Mouse (Mus musculus): ENCODE results near the gene Gm28047. TPM values are rescaled to one million over a fixed set of nuclear protein-coding genes. Genes with fewer than 3 reads are reported as not detected.
"Not testable (repeated sequence)": the region's sequence is repeated elsewhere in the genome, so short reads cannot be mapped to it uniquely, and the experiment has no call there.

The Gm28047 gene
- polyA plus RNA-seq, 1 experiment from 2014 or later, result not detected

DNA sequence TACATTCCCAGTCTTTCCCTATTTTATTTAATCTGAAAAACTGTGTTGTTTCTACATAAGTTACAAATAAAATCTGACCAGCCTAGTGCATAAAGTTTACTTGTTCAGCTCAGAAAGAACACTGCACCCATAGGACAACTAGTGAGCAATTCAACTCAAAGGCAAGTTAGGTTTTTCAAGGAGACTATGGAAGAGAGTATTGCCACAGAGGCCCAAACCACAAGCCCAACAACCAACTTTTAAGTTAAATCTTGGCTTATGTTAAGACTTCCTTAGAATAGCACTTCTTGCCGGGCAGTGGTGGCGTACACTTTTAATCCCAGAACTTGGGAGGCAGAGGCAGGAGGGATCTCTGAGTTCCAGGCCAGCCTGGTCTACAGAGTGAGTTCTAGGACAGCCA, 8.7 kb downstream of the Gm28047 start:
- no peaks in the 10 kb centered on the region for H3K9me3 ChIP-seq (replicated peaks)
- peaks cover 14% of the 10 kb centered on the region for H3K4me1 ChIP-seq
- no peak overlapping the region for H3K9ac ChIP-seq
- peaks cover 16% of the 10 kb centered on the region for H3K36me3 ChIP-seq
- WGBS (ENCODE audit: insufficient replicate concordance), result 79% methylated on average over 2 of the region's 2 CpGs
- H3K4me3 ChIP-seq, result no peak overlapping the region
- H3K27ac ChIP-seq, result no peak overlapping the region
- no peaks in the 10 kb centered on the region for H3K27me3 ChIP-seq (replicated peaks)
- no peak for ATAC-seq
- H3K4me2 ChIP-seq, result no peak overlapping the region

DNA sequence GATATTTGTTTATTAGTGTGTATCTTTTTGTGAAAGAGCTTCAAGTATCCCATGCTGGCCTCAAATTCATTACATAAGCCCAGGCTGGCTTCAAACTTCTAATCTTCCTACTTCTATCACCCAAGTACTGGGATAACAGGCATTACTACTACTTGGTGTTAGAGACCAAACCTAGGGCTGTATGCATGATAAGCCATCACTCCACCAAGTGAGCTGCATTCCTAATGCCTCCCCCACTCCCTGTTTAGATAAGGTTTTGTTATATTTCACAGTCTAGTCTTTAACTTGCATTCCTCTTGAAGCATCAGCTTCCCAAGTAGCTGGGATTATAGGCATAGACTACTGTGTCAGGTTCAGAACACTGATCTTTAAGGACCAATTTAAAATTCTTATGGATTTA, 10.6 kb downstream of the Gm28047 start:
- Histone ChIP-seq H3K9ac (no peak overlapping the region), H3K4me3 (no peak overlapping the region)

DNA sequence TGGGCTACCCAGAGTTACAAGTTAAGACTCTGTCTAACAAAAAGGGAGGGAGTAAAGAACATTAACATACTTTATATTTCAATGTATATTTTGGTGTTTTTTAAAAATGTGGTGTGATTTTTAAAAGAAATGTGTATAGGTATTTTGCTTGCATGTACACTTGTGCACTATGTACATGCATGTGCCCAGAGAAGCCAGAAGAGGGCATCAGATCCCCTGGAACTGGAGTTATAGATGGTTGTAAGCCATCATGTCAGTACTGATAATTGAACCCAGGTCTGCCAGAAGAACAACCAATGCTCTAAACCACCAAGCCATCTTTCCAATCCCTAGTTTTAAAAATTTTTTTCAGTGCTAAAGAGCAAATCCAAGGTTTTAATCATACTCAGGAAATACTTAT, 11.9 kb downstream of the Gm28047 start:
- Histone ChIP-seq H3K9ac (no peak overlapping the region), H3K4me2 (no peak overlapping the region), H3K36me3 (peaks cover 8% of the 10 kb centered on the region; the same call in 1 of the 2 replicates), H3K4me1 (peaks cover 14% of the 10 kb centered on the region), H3K9me3 (replicated peaks) (no peaks in the 10 kb centered on the region), H3K4me3 (no peak overlapping the region), H3K27ac (no peak overlapping the region), H3K27me3 (replicated peaks) (no peaks in the 10 kb centered on the region)
- no peak for ATAC-seq

More for the DNA sequence above, 10.6 kb downstream of the Gm28047 start:
- Histone ChIP-seq H3K4me2 (no peak overlapping the region), H3K27ac (no peak overlapping the region), H3K9me3 (replicated peaks) (no peaks in the 10 kb centered on the region), H3K27me3 (replicated peaks) (no peaks in the 10 kb centered on the region), H3K4me1 (peaks cover 14% of the 10 kb centered on the region), H3K36me3 (peaks cover 11% of the 10 kb centered on the region; the same call in 1 of the 2 replicates)
- ATAC-seq, result no peak

DNA sequence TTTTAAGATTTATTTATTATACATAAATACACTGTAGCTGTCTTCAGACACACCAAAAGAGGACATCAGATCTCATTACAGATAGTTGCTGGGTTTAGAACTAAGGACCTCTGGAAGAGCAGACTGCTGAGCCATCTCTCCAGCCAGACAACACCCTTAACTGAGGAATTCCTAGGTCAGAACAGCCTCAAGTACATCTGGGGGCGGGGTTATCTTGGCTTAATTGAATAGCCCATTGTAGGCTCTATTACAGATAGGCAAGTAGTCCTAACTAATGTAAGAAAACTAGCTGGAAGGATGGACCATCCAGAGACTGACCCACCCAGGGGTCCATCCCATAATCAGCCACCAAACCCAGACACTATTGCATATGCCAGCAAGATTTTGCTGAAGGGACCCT, 16.3 kb downstream of the Gm28047 start:
- H3K9me3 ChIP-seq (replicated peaks), result not testable (repeated sequence)
- WGBS (ENCODE audit: insufficient replicate concordance), result 57% methylated on average over 1 of the region's 1 CpGs

DNA sequence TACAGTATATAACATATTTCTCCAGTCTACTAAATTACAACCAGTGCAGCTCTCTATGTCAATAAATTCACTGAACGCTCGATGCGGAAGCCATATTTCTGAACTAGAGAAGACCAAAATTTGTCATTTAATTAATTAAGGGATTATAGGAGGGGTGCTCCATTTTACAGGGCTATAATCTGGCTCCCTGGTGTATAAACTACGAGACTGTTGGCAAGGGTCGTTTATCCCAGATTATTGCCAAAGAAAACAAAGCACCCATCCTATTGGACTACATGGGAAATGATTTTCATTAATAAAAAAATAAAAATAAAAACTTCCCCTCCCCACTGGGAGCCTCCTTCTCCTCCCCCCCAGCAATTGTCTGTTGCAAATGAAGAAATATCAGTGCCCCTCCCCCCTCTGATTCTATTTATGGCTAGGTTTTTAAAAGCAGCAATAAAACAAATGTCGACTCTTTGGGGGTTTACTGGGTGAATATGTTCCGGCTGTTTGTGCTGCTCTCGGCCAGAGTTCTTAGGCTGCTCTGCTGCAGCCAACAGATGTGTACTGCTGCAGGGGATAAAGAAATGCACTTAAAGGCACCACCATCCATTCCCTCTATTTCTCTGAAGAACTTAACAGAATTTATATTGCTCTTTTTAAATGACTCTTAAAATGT, 30.7 kb downstream of the Gm28047 start:
- no peak for ATAC-seq
- WGBS (ENCODE audit: insufficient replicate concordance), result 81% methylated on average over 8 of the region's 8 CpGs
- Histone ChIP-seq H3K36me3 (peaks cover 10% of the 10 kb centered on the region), H3K4me2 (no peak overlapping the region), H3K9ac (no peak overlapping the region), H3K4me3 (no peak overlapping the region), H3K9me3 (replicated peaks) (no peaks in the 10 kb centered on the region), H3K4me1 (no peaks in the 10 kb centered on the region), H3K27me3 (replicated peaks) (no peaks in the 10 kb centered on the region), H3K27ac (no peak overlapping the region)

More for the DNA sequence above, 16.3 kb downstream of the Gm28047 start:
- H3K9ac ChIP-seq; H3K27me3 ChIP-seq (replicated peaks); H3K4me1 ChIP-seq; H3K27ac ChIP-seq; H3K36me3 ChIP-seq; H3K4me2 ChIP-seq; ATAC-seq; H3K4me3 ChIP-seq: not testable (repeated sequence)

DNA sequence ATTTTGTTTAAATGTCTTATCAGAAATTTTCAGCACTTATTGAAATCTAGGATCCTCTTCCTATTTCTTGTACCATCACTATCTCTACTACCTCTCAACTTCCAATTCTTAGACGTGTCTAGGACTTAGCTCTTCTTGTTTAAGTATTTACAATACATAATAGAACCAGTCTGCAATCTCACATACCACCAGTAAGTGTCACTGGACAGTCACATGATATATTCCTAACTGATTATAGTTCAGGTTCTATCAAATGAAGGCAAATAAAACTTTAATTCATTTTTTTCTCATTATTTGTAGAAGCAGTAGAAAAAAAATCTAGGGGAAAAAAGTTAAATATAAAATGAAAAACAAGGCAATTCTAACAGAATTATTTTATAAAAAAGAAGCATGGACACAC, 32.2 kb downstream of the Gm28047 start:
- no peaks in the 10 kb centered on the region for H3K4me1 ChIP-seq
- no peak overlapping the region for H3K4me3 ChIP-seq
- H3K4me2 ChIP-seq, result no peak overlapping the region
- no peak overlapping the region for H3K9ac ChIP-seq
- no peak for ATAC-seq
- no peaks in the 10 kb centered on the region for H3K27me3 ChIP-seq (replicated peaks)
- no peak overlapping the region for H3K27ac ChIP-seq
- 43% methylated on average over 1 of the region's 1 CpGs for WGBS (ENCODE audit: insufficient replicate concordance)
- peaks cover 10% of the 10 kb centered on the region for H3K36me3 ChIP-seq
- H3K9me3 ChIP-seq (replicated peaks), result no peaks in the 10 kb centered on the region

DNA sequence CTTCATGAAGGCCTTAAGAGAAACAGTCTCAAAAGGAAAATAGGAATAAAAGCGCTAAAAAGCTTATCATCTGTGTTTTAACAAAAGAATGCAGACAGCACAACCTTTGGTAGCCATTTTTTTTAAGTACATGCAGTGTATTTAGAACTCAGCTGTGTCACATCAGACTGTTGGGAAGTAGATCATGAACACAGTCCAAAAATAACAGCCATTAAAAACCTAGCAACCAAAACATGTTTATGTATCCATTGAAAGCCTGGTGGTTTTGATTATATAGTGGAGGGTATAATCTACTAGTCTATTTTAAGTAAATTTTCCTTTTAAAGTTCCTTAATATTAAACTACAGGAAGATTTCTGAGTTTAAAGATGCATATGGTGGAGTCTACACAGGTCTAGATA, 34.3 kb downstream of the Gm28047 start:
- no peak for ATAC-seq
- Histone ChIP-seq H3K9me3 (replicated peaks) (no peaks in the 10 kb centered on the region), H3K27ac (no peak overlapping the region), H3K27me3 (replicated peaks) (no peaks in the 10 kb centered on the region), H3K4me1 (no peaks in the 10 kb centered on the region), H3K4me3 (no peak overlapping the region), H3K4me2 (no peak overlapping the region), H3K36me3 (peaks cover 10% of the 10 kb centered on the region), H3K9ac (no peak overlapping the region)
- WGBS (ENCODE audit: insufficient replicate concordance), result 80% methylated on average over 1 of the region's 1 CpGs

DNA sequence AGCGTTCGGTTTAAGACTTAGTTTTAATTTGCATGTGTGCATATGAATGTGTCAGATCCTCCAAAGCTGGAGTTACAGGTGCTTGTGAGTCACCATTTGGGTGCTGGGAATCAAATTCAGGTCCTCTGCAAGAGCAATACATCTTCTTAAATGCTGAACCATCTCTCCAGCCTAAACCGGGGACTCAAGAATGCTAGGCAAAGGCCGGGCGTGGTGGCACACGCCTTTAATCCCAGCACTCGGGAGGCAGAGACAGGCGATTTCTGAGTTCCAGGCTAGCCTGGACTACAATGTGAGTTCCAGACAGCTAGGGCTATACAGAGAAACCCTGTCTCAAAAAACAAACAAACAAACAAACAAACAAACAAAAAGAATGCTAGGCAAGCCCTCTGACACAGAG, 35.0 kb downstream of the Gm28047 start:
- no peak for ATAC-seq
- H3K4me3 ChIP-seq, result no peak overlapping the region
- H3K36me3 ChIP-seq, result peaks cover 10% of the 10 kb centered on the region
- WGBS (ENCODE audit: insufficient replicate concordance), result 79% methylated on average over 8 of the region's 8 CpGs
- no peaks in the 10 kb centered on the region for H3K9me3 ChIP-seq (replicated peaks)
- no peak overlapping the region for H3K4me2 ChIP-seq
- no peak overlapping the region for H3K9ac ChIP-seq
- no peak overlapping the region for H3K27ac ChIP-seq
- H3K27me3 ChIP-seq (replicated peaks), result no peaks in the 10 kb centered on the region
- no peaks in the 10 kb centered on the region for H3K4me1 ChIP-seq

DNA sequence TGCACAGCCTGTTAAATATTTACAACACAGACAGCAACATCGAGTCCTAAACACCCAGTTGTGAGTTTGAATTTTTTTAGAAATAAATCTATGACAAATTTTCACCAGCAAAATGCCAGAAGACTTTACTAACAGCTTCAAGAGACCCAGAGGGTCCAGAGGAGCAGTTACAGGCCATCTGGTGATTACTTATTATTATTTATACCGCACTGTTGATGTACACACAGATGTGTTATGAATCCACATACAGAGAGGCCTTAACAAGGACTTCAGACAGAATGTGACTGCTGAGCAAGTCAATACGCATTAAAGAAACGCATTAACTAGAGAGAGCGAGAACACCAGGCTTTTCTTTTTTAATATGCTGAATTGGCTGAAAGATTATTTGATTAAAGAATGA, 39.4 kb downstream of the Gm28047 start:
- no peak overlapping the region for H3K4me3 ChIP-seq
- no peak overlapping the region for H3K4me2 ChIP-seq
- no peaks in the 10 kb centered on the region for H3K4me1 ChIP-seq
- no peaks in the 10 kb centered on the region for H3K9me3 ChIP-seq (replicated peaks)
- WGBS (ENCODE audit: insufficient replicate concordance), result 88% methylated on average over 5 of the region's 5 CpGs
- H3K9ac ChIP-seq, result no peak overlapping the region
- no peak overlapping the region for H3K27ac ChIP-seq
- ATAC-seq, result no peak
- H3K27me3 ChIP-seq (replicated peaks), result no peaks in the 10 kb centered on the region
- H3K36me3 ChIP-seq, result peaks cover 4% of the 10 kb centered on the region; the same call in 1 of the 2 replicates

DNA sequence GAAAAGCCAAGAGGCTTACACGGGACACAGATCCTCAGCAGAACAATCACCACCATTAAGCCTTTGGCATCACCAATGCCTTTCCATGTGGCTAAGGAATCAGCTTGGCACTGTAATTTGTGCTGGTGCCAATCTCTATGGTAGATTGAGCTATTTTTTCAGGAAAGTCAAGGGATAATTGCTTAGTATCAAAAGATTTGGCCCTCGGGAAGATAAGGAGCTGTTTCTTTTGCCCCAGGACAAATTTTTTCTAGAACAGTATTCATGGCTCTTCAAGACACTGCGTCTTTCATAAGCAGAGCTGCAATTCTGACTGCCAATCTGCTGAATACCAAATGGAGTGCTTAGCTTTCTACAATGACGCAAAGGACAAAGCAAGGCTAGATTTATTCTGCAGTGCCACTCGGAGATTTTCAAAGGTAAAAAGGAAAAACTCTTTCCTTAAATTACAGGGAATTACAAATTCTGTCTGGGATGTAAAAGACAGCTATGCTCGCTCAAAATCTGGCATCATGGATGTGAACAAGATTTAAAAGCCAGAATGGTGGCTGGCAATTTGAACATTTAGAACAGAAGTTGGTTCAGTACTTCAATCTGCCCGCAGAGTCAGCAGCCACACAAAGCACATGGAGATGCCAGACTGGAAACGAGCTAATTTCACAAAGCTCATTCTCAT, 41.0 kb downstream of the Gm28047 start:
- WGBS (ENCODE audit: insufficient replicate concordance), result 76% methylated on average over 8 of the region's 8 CpGs
- Histone ChIP-seq H3K27ac (no peak overlapping the region), H3K27me3 (replicated peaks) (no peaks in the 10 kb centered on the region), H3K4me3 (no peak overlapping the region), H3K9ac (no peak overlapping the region), H3K36me3 (no peaks in the 10 kb centered on the region), H3K9me3 (replicated peaks) (no peaks in the 10 kb centered on the region), H3K4me1 (no peaks in the 10 kb centered on the region), H3K4me2 (no peak overlapping the region)
- no peak for ATAC-seq

DNA sequence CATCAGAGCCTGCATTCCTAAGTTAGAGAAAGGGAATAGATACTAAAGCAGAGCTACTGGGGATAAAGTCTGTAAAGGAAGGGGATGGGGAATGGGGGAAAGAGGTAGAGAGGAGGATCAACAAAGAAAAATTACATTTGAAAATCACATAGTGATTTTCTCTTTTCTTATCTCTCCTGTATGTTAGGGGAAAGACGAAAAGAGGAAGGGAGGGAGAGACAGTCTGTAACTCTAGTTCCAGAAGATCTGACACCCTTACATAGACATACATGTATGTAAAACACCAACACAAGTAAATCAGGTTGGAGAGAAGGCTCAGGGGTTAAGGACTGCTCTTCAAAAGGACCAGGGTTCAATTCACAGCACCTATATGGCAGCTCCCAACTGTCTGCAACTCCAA, 43.7 kb downstream of the Gm28047 start:
- Histone ChIP-seq H3K9me3 (replicated peaks) (no peaks in the 10 kb centered on the region), H3K27ac (no peak overlapping the region), H3K36me3 (peaks cover 4% of the 10 kb centered on the region; the same call in 1 of the 2 replicates), H3K4me2 (no peak overlapping the region), H3K9ac (no peak overlapping the region), H3K27me3 (replicated peaks) (no peaks in the 10 kb centered on the region), H3K4me3 (no peak overlapping the region), H3K4me1 (no peaks in the 10 kb centered on the region)
- WGBS (ENCODE audit: insufficient replicate concordance), result 30% methylated on average over 1 of the region's 1 CpGs
- no peak for ATAC-seq

DNA sequence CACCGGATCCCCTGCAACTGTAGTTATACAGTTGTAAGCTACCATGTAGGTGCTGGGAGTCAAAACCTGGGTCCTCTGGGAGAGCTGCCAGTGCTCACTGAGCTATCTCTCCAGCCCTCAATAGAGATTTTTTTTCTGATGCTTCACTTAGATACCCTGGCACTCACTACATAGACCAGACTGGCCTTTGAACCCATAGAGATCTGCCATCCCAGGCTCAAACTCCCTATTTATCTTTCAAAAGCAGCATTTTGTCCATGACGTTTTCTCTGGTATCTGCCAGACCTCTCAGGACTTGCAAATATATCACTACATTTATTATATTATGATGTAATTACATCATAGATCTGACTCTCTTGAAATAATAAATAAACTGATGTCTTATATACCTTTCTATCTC, 46.5 kb downstream of the Gm28047 start:
- Histone ChIP-seq H3K9me3 (replicated peaks) (no peaks in the 10 kb centered on the region), H3K27me3 (replicated peaks) (no peaks in the 10 kb centered on the region), H3K36me3 (peaks cover 11% of the 10 kb centered on the region; the same call in 1 of the 2 replicates), H3K27ac (no peak overlapping the region), H3K9ac (no peak overlapping the region), H3K4me3 (no peak overlapping the region), H3K4me1 (no peaks in the 10 kb centered on the region), H3K4me2 (no peak overlapping the region)
- no peak for ATAC-seq
- WGBS (ENCODE audit: insufficient replicate concordance), result 79% methylated on average over 2 of the region's 2 CpGs

DNA sequence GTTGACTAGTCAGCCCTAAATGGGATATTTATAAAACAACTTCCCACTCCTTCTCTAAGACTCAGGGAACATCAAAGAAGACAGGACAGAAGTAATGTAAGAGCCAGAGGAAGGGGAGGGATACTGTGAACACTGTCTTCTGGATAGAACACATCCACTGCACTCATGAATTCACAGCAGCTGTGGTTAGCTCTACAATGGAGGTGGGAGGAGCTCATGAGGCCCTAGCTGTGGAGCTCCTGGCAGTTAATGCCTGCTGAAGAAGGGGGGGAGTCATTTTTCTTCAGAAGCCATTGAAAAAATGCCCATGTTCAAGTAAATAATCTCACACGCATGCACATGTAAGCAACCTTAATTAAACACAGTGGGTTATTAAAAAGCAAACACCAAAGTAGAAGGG, 47.9 kb downstream of the Gm28047 start:
- Histone ChIP-seq H3K9ac (no peak overlapping the region), H3K9me3 (replicated peaks) (no peaks in the 10 kb centered on the region), H3K27ac (no peak overlapping the region), H3K4me3 (no peak overlapping the region), H3K27me3 (replicated peaks) (no peaks in the 10 kb centered on the region), H3K4me1 (no peaks in the 10 kb centered on the region), H3K36me3 (peaks cover 11% of the 10 kb centered on the region; the same call in 1 of the 2 replicates), H3K4me2 (no peak overlapping the region)
- ATAC-seq, result no peak
- WGBS (ENCODE audit: insufficient replicate concordance), result 82% methylated on average over 1 of the region's 1 CpGs
